Mouse (Mus musculus) gastrocnemius, postnatal 25 days (tissue): ENCODE data around the gene Sarnp. TPM values are rescaled to one million over a fixed set of nuclear protein-coding genes. Genes with fewer than 3 reads are reported as not detected.

Experiments
- DNase-seq: peaks from one replicate; pipeline ENCODE4 v3.0.0; 2022
- long read RNA-seq, 2 experiments: library from polyadenylated mRNA; stranded (forward); transcript quantifications; one replicate each; pipeline ENCODE4 v2.0.0; 2021
- total RNA-seq, 2 experiments: library from RNA; stranded (reverse); gene quantifications; 1 replicate in 1 of 2; 2 replicates in 1 of 2; pipeline ENCODE4 v1.2.3; 2021

Gene Sarnp
- 10 to 100 TPM; 26.5 to 28.4 TPM for total RNA-seq
- long read RNA-seq, experiment 1, transcript Sarnp-201 (11 exons, 918 nt): major isoform, 91 of 169 reads
- long read RNA-seq, experiment 1, partial matches to known transcripts: 30 of 169 reads
- long read RNA-seq, experiment 1, other reads (novel, unspliced or antisense): 48 of 169 reads
- long read RNA-seq, experiment 2, transcript Sarnp-201 (11 exons, 918 nt): major isoform, 63 of 123 reads
- long read RNA-seq, experiment 2, partial matches to known transcripts: 16 of 123 reads
- long read RNA-seq, experiment 2, other reads (novel, unspliced or antisense): 44 of 123 reads

GRCm38 (mm10) chr10:128817033-128817432 is at the start of gene Sarnp:
TSS of gene Sarnp (plus strand) at chr10:128817333.
- DNase-seq: no peak

GRCm38 (mm10) chr10:128772895-128773294 is 44.2 kb upstream of the Sarnp start:
- DNase-seq: no peak

- no peak for DNase-seq
These were observed 43.4 kb upstream of the Sarnp start for GRCm38 (mm10) chr10:128773685-128774084.

DNA sequence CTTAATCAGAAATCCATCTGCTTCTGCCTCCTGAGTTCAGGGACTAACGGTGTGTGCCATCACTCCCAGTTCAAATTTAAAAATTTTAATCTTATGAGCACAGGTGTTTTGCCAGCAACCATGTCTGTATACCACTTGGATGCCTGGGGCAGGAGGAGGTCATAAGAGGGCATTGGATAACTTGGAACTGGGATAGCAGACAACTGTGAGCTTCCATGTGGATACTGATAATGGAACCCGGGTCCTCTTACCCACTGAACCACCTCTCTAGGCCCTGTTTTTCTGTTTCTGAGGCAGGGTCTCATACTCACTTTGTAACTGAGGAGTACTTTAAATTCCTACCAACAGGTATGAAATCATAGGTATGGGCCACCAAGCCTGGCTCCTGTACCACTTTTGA is 38.7 kb upstream of the Sarnp start:
- DNase-seq: no peak

DNA sequence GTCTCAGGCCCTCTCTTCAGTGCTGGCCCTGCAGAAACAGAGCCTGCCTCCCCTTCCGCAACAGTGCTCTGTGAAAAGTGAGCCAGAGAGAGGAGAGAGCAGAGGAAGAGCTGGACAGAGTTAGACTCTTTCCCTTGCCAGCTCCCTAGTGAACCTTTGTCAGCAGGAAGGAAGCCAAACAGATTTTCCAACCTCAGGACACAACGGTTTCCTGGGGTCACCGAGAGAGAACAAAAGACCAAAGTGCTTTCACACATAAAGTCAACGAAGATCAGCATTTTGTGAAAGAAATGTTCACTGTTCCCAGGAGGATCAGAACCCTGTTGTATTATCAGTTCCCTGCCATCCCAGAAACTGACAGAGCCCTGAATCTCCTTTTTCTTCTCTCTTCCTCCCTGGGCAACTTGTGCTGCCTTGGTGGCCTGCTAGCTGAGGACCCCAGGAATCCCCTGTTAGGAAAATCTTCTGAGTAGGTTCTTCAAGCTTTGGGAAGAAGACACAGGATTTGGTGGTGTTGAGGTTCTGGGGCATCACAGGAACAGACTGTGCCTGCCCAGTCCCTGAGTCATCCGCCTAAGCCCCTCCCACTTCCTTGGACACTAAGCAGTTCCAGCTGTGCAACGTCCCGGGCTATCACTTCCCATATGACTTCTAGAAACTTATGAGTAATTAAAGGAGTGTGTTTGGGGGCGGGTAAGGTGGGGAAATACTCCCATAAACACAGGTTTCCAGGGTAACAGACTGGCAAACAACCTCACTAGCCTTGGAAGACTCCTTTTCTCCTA is 37.9 kb upstream of the Sarnp start:
- peak; percentile 89 for DNase-seq

DNA sequence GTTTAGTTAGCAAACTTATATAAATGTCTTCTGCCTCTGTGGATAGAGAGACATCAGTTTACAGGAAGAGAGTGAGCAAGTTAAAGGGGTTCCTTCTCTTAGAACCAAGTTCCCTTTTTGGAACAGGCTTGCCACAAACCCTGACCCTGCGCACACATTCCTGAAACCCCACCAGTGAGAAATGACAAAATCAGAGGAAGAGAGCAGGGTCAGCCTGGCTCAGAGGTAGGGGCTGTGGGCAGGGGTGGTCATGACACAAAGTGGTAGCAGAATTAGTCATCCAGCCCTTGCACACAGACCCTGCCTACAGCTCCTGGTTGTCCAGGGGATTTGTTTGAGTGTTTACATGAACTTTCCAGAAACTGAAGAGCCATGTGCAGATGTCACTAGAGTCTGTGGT is 36.9 kb upstream of the Sarnp start:
- DNase-seq: no peak

DNA sequence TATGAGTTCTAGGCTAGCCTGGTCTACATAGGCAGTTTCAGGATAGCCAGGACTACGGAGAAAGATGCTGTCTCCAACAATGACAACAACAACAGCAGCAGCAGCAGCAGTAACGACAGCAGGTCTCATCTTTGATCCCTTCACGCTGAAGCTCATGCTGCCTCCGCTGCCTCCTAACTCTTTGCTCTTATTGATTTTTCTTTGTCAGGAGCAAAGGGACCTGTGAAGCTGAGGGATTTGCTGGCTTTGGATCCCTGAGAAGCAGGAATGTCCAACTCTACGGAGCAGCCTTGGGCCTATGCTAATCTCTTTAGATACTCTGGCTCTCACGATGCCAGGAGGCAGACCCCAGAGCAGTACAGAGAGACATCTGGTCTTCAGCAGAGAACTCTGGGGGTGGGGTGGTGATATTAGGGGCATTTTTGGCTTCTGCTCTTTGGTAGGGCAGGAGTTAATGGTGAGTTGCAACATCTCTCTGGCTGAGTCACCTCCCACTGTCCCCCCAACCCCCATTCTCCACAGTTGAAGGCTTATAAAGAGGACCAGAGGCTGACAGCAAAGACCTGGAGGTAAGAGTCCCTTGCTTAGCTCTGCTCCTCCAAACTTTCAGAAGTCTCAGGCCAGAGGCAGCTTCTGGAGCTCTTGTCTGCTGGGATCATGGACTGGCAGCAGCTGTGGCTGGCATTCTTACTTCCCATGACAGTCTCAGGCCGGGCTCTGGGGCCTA is 26.6 kb upstream of the Sarnp start, which contains the start of gene Mmp19:
Mmp19 (plus strand) TSS at position 513 of the 727 bp plus-strand sequence.
- DNase-seq: peak; percentile 40

DNA sequence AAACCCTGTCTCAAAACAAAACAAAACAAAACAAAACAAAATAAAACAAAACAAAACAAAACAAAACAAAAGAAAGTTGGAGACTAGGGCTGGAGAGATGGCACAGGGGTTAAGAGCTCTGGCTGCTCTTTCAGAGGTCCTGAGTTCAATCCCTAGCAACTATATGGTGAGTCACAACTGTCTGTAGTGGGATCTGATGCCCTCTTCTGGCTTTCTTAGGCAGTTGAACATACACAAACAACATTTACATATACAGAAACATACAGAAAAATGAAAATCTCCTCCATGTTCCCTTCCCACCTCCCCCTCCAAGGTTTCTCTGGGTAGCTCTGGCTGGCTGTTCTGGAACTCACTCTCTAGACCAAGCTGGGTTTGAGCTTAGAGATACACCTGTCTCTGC is 25.1 kb upstream of the Sarnp start:
- DNase-seq: no peak

DNA sequence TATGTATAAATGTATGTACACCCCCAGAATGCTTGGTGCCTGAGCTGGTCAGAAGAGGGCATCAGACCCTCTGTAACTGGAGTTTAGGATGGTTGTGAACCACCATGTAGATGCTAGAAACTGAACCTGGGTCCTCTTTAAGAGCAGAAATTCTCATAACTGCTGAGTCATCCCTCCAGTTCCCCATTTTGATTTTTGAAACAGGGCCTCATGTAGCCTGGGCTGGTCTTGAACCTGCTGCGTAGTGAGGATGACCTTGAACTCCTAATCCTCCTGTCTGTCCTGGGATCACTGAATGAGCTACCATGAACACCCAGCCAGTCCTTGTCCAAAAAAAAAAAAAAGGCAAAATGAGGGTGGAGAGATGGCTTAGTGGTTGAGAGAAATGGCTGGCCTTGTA is 23.9 kb upstream of the Sarnp start:
- no peak for DNase-seq

GRCm38 (mm10) chr10:128794391-128794790 is 22.7 kb upstream of the Sarnp start:
- DNase-seq: no peak

GRCm38 (mm10) chr10:128795581-128795980 is 21.6 kb upstream of the Sarnp start:
- DNase-seq: no peak

GRCm38 (mm10) chr10:128798676-128799075 is 18.5 kb upstream of the Sarnp start:
- no peak for DNase-seq

- DNase-seq: no peak
These were observed 15.1 kb upstream of the Sarnp start for GRCm38 (mm10) chr10:128801981-128802495.

DNA sequence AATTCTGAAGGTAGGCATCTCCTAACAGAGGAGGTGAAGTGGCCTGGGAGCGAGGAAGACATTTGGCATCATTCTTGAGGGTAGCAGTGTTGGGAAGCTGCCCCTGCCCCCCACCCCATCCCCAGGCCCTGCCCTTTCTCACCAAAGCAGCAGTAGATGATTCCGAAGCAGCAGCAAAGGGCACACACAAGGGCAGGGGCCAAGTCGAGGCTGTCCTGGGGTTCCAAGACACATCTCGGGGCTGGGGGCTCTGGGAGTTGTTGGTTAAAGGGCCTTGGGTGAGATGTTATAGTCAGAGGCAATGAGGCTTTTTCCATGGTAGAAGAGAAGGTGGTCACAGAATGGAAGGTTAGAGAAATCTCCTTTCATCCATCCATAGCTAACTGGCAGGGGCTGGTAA is 14.2 kb upstream of the Sarnp start:
- DNase-seq: no peak

- no peak for DNase-seq
These were observed 13.8 kb upstream of the Sarnp start for GRCm38 (mm10) chr10:128803361-128803760.

- peak; percentile 48 for DNase-seq
These were observed 13.3 kb upstream of the Sarnp start, which contains the start of gene Dnajc14 for GRCm38 (mm10) chr10:128803771-128804270. TSS of gene Dnajc14 (plus strand) at chr10:128804062.

DNA sequence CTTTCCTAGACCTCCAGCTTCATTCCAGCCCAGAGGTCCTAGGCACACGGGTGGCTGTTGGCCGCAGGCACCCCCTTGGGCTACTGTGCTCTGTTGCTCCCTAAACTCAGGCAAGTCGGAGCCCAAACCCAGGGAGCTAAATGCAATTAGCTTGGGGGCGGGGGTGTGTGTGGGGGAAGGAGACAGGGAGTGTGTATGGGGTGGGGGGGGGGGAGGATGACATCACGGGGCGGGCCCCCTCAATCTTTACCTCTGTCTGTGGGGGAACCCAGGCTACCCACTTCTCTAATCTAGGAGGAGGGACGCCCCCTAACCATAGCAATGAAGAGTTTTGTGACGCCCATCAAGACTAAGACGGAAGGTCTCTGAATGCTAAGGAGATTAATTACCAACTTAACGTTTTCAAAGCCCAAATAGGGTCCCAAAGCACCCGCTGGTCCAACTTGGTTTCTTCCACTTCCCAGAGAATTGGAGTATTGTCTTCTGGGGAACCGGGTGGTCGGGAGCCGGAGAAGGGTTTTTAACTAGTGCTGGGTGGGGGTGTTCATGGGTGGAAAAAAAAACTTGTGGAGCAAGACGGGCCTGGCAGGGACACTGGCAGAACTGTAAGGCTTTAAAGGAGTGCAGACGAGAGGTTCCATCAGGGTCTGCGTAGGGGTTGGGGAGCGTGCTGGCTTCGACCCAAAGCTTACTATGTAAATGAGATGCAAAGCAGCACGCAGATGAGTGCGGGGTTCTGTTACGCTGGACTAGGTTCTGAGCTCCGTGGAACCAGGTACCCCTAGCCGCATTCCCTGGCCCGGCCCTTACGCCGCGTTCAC is 12.7 kb upstream of the Sarnp start, which contains the start of gene Tmem198b:
Tmem198b (minus strand) TSS at position 100 of the 821 bp plus-strand sequence.
- DNase-seq: peak; percentile 62

GRCm38 (mm10) chr10:128805092-128806000 is 11.8 kb upstream of the Sarnp start:
- peak; percentile 98 for DNase-seq

GRCm38 (mm10) chr10:128806086-128806485 is 11.0 kb upstream of the Sarnp start:
- DNase-seq: no peak

- no peak for DNase-seq
These were observed 10.1 kb upstream of the Sarnp start for GRCm38 (mm10) chr10:128807018-128807417.
